Mouse (Mus musculus): Measurements from ENCODE around the gene Mrpl36. TPM values are rescaled to one million over a fixed set of nuclear protein-coding genes. Genes with fewer than 3 reads are reported as not detected.
A peak's percentile ranks its signal among the peaks of the same experiment; 100 is the strongest.

The Mrpl36 gene
- total RNA-seq (2014; rRNA removed), result 26.8 and 40.1 TPM in 2 replicates
- 55.1 TPM in 2 replicates for polyA plus RNA-seq (2015; fragmentation: Nextera tagmentation; extraction: Ambion mirVana)

- peak; percentile 94 for DNase-seq (ENCODE audit: low spot score)
Measured at GRCm38 (mm10) chr13:73327827-73328698, at the start of gene Mrpl36, which contains the start of gene Ndufs6. TSS of gene Mrpl36 (plus strand) at chr13:73328513. TSS of gene Ndufs6 (minus strand) at chr13:73328542.

GRCm38 (mm10) chr13:73279196-73279595 is 49.1 kb upstream of the Mrpl36 start:
- Histone ChIP-seq H3K27ac (ENCODE audit: low read depth, low read length) (no peak overlapping the region), H3K4me2 (ENCODE audit: low read depth, low read length, poor library complexity, severe bottlenecking) (no peak overlapping the region), H3K9me3 (ENCODE audit: low read length) (no peaks in the 10 kb centered on the region), H3K27me3 (ENCODE audit: insufficient read depth, low read length) (peaks cover 5% of the 10 kb centered on the region; the same call in 1 of the 2 replicates), H3K4me1 (ENCODE audit: insufficient read depth, low read length) (no peaks in the 10 kb centered on the region), H3K4me3 (ENCODE audit: low read depth, low read length) (no peak overlapping the region), H3K36me3 (ENCODE audit: insufficient read depth, low read length) (no peaks in the 10 kb centered on the region), H3K9ac (replicated peaks; ENCODE audit: low read length, poor library complexity, severe bottlenecking) (no peak overlapping the region)
- ATAC-seq (ENCODE audit: low FRiP score) (no peak), DNase-seq (ENCODE audit: low spot score) (no peak)
- WGBS, result 93% methylated on average over 1 of the region's 1 CpGs
- no peak for TF ChIP-seq CTCF (IDR thresholded peaks at IDR 0.05)

More at GRCm38 (mm10) chr13:73327827-73328698, at the start of gene Mrpl36, which contains the start of gene Ndufs6:
- peak within 1 kb of the TSS; percentile 62 for H3K9ac ChIP-seq (replicated peaks; ENCODE audit: low read length, poor library complexity, severe bottlenecking)
- peak; percentile 87 for ATAC-seq (ENCODE audit: low FRiP score)
- H3K4me1 ChIP-seq (ENCODE audit: insufficient read depth, low read length), result peaks cover 9% of the 10 kb centered on the region; the same call in 1 of the 2 replicates
- peaks cover 25% of the 10 kb centered on the region for H3K36me3 ChIP-seq (ENCODE audit: insufficient read depth, low read length)
- H3K4me2 ChIP-seq (ENCODE audit: low read depth, low read length, poor library complexity, severe bottlenecking), result peak within 1 kb of the TSS; percentile 85
- 0 out of 2 replicates have a peak, but pooled peaks have one; percentile 1 for TF ChIP-seq CTCF (IDR thresholded peaks at IDR 0.05)
- peak within 1 kb of the TSS; percentile 69 for H3K4me3 ChIP-seq (ENCODE audit: low read depth, low read length)
- WGBS, result 1% methylated on average over 45 of the region's 45 CpGs
- H3K9me3 ChIP-seq (ENCODE audit: low read length), result no peaks in the 10 kb centered on the region
- peak within 1 kb of the TSS; percentile 58; the same call in 1 of the 2 replicates for H3K27ac ChIP-seq (ENCODE audit: low read depth, low read length)
- H3K27me3 ChIP-seq (ENCODE audit: insufficient read depth, low read length), result no peaks in the 10 kb centered on the region

GRCm38 (mm10) chr13:73282407-73282806 is 45.9 kb upstream of the Mrpl36 start:
- ATAC-seq (ENCODE audit: low FRiP score), result no peak

GRCm38 (mm10) chr13:73283534-73283933 is 44.8 kb upstream of the Mrpl36 start:
- no peak for TF ChIP-seq CTCF (IDR thresholded peaks at IDR 0.05)
- H3K4me3 ChIP-seq (ENCODE audit: low read depth, low read length), result no peak overlapping the region

More at GRCm38 (mm10) chr13:73282407-73282806, 45.9 kb upstream of the Mrpl36 start:
- H3K27me3 ChIP-seq (ENCODE audit: insufficient read depth, low read length), result no peaks in the 10 kb centered on the region
- no peak overlapping the region for H3K27ac ChIP-seq (ENCODE audit: low read depth, low read length)
- TF ChIP-seq CTCF (IDR thresholded peaks at IDR 0.05), result no peak
- DNase-seq (ENCODE audit: low spot score), result no peak
- H3K9me3 ChIP-seq (ENCODE audit: low read length), result no peaks in the 10 kb centered on the region
- H3K4me3 ChIP-seq (ENCODE audit: low read depth, low read length), result no peak overlapping the region
- no peaks in the 10 kb centered on the region for H3K36me3 ChIP-seq (ENCODE audit: insufficient read depth, low read length)
- no peak overlapping the region for H3K4me2 ChIP-seq (ENCODE audit: low read depth, low read length, poor library complexity, severe bottlenecking)
- H3K9ac ChIP-seq (replicated peaks; ENCODE audit: low read length, poor library complexity, severe bottlenecking), result no peak overlapping the region
- no peaks in the 10 kb centered on the region for H3K4me1 ChIP-seq (ENCODE audit: insufficient read depth, low read length)
- WGBS, result 84% methylated on average over 2 of the region's 2 CpGs

GRCm38 (mm10) chr13:73290206-73290605 is 38.1 kb upstream of the Mrpl36 start:
- Histone ChIP-seq H3K27ac (ENCODE audit: low read depth, low read length) (no peak overlapping the region), H3K4me3 (ENCODE audit: low read depth, low read length) (no peak overlapping the region), H3K4me2 (ENCODE audit: low read depth, low read length, poor library complexity, severe bottlenecking) (no peak overlapping the region), H3K9me3 (ENCODE audit: low read length) (0 out of 2 replicates have a peak, but pooled peaks cover 2% of the 10 kb centered on the region), H3K9ac (replicated peaks; ENCODE audit: low read length, poor library complexity, severe bottlenecking) (no peak overlapping the region), H3K36me3 (ENCODE audit: insufficient read depth, low read length) (no peaks in the 10 kb centered on the region), H3K4me1 (ENCODE audit: insufficient read depth, low read length) (no peaks in the 10 kb centered on the region), H3K27me3 (ENCODE audit: insufficient read depth, low read length) (no peaks in the 10 kb centered on the region)
- no peak for TF ChIP-seq CTCF (IDR thresholded peaks at IDR 0.05)
- 89% methylated on average over 6 of the region's 6 CpGs for WGBS
- DNase-seq (ENCODE audit: low spot score), result no peak
- no peak for ATAC-seq (ENCODE audit: low FRiP score)

More at GRCm38 (mm10) chr13:73283534-73283933, 44.8 kb upstream of the Mrpl36 start:
- 93% methylated on average over 1 of the region's 1 CpGs for WGBS
- Histone ChIP-seq H3K9me3 (ENCODE audit: low read length) (no peaks in the 10 kb centered on the region), H3K9ac (replicated peaks; ENCODE audit: low read length, poor library complexity, severe bottlenecking) (no peak overlapping the region), H3K4me2 (ENCODE audit: low read depth, low read length, poor library complexity, severe bottlenecking) (no peak overlapping the region), H3K4me1 (ENCODE audit: insufficient read depth, low read length) (no peaks in the 10 kb centered on the region), H3K27me3 (ENCODE audit: insufficient read depth, low read length) (no peaks in the 10 kb centered on the region), H3K36me3 (ENCODE audit: insufficient read depth, low read length) (no peaks in the 10 kb centered on the region), H3K27ac (ENCODE audit: low read depth, low read length) (no peak overlapping the region)
- ATAC-seq (ENCODE audit: low FRiP score) (no peak), DNase-seq (ENCODE audit: low spot score) (no peak)

GRCm38 (mm10) chr13:73291102-73291501 is 37.2 kb upstream of the Mrpl36 start:
- DNase-seq (ENCODE audit: low spot score) (no peak), ATAC-seq (ENCODE audit: low FRiP score) (no peak)

More at GRCm38 (mm10) chr13:73291102-73291501, 37.2 kb upstream of the Mrpl36 start:
- H3K27me3 ChIP-seq (ENCODE audit: insufficient read depth, low read length), result no peaks in the 10 kb centered on the region
- no peaks in the 10 kb centered on the region for H3K36me3 ChIP-seq (ENCODE audit: insufficient read depth, low read length)
- no peak overlapping the region for H3K4me3 ChIP-seq (ENCODE audit: low read depth, low read length)
- H3K9ac ChIP-seq (replicated peaks; ENCODE audit: low read length, poor library complexity, severe bottlenecking), result no peak overlapping the region
- H3K4me2 ChIP-seq (ENCODE audit: low read depth, low read length, poor library complexity, severe bottlenecking), result no peak overlapping the region
- TF ChIP-seq CTCF (IDR thresholded peaks at IDR 0.05), result no peak
- H3K9me3 ChIP-seq (ENCODE audit: low read length), result 0 out of 2 replicates have a peak, but pooled peaks cover 2% of the 10 kb centered on the region
- 44% methylated on average over 2 of the region's 2 CpGs for WGBS
- no peaks in the 10 kb centered on the region for H3K4me1 ChIP-seq (ENCODE audit: insufficient read depth, low read length)
- no peak overlapping the region for H3K27ac ChIP-seq (ENCODE audit: low read depth, low read length)
